Mouse (Mus musculus): ENCODE measurements around the gene Gatad2a.

The Gatad2a gene

GRCm38 (mm10) chr8:69874654-69875053 lies 121.5 kb downstream of the Gatad2a start:
- no peak for DNase-seq (ENCODE audit: low spot score in 2 of 2)

GRCm38 (mm10) chr8:69874155-69874554 lies 122.0 kb downstream of the Gatad2a start:
- peak; percentile 85 for DNase-seq (ENCODE audit: low spot score in 2 of 2)

- DNase-seq (ENCODE audit: low spot score in 2 of 2): no peak
Observed at GRCm38 (mm10) chr8:69870907-69871306, 125.3 kb downstream of the Gatad2a start.

DNA sequence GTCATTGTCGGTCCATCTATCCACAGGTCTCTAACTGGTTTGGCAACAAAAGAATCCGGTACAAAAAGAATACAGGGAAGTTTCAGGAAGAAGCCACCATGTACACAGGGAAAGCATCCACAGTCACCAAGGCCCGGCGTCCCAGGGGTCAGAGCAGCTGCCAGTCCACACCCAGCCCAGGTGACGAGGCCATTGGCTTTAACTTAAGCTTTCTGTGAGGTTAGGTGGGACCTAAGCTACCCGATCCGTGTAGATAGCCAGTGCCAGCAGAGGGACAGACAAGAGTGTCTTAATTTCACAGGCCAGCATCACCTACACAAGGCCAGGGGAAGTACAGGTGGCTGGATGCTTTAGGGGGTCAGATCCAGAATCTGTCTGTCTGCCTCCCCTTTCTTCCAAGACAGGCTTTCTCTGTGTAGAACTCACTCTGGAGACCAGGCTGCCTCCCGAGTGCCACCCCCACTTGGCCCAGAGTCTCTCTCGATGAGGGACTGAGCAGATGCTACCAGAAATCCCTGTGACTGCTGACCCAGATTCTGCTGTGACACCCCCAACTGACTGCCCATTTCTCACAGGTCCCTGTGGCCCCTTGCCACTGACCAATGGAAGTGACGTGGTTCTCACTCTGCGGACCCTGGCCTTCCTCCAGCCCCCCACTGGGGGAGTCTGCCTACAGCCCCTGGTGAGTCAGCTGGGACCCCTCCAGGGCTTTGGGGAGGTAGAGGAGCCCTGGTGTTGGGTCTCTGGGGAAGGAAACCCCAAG lies 126.0 kb downstream of the Gatad2a start:
- no peak for DNase-seq (ENCODE audit: low spot score in 2 of 2)

GRCm38 (mm10) chr8:69867696-69868326 lies 128.4 kb downstream of the Gatad2a start:
- DNase-seq (ENCODE audit: low spot score in 2 of 2): no peak

GRCm38 (mm10) chr8:69864180-69864579 lies 132.0 kb downstream of the Gatad2a start:
- DNase-seq (ENCODE audit: low spot score in 2 of 2): no peak

GRCm38 (mm10) chr8:69863387-69864020 lies 132.7 kb downstream of the Gatad2a start:
- DNase-seq (ENCODE audit: low spot score in 2 of 2): peak in 1 of 2 experiments; percentile 41

DNA sequence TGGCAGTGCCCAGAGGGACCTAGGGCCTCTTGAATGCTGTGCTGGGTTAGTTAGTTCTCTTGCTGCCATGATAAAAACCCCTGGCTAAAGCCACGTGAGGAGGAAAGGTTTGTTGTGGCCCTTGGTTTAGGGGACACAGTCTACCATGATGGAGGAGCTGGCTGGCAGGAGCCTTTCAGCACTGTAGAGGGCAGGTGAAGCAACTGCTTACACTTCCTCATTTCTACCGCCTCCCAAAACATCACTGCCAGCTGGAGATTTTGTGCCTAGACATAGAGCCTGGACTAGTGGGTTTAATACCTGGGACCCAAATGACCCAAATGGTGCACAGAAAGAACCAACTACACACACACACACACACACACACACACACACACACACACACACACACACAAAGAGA lies 134.9 kb downstream of the Gatad2a start:
- DNase-seq (ENCODE audit: low spot score in 2 of 2): no peak

- DNase-seq (ENCODE audit: low spot score in 2 of 2): no peak
Observed at GRCm38 (mm10) chr8:69860807-69861206, 135.4 kb downstream of the Gatad2a start.

All from right cerebral cortex, adult 2 months (tissue).